Mouse (Mus musculus) stomach, postnatal 0 days (tissue): ENCODE data around the gene Znrf4. TPM values are rescaled to one million over a fixed set of nuclear protein-coding genes. Genes with fewer than 3 reads are reported as not detected.
A peak's percentile ranks its signal among the peaks of the same experiment; 100 is the strongest.

Experiments used
- ATAC-seq: fragments of 200-750 bp; cut with Nextera tagmentation; 2 replicates; pipeline ENCODE4 v1.8.0; 2017; ENCODE audit not compliant: low FRiP score, low TSS enrichment
- DNase-seq: peaks from one replicate; pipeline ENCODE4 v3.0.0-alpha.2; 2016; ENCODE audit warnings: low spot score
- H3K27ac ChIP-seq: fragments of 300-500 bp; sonication (generic); replicated peaks from 2 replicates; pipeline ENCODE4 v1.5.1; 2014; ENCODE audit warnings: mild to moderate bottlenecking, control low read depth
- H3K27me3 ChIP-seq: fragments of 300-500 bp; sonication (generic); 2 replicates; pipeline ENCODE4 v1.6.1; 2014; ENCODE audit warnings: low read length; ENCODE audit not compliant: control insufficient read depth, insufficient read depth
- H3K36me3 ChIP-seq: fragments of 300-500 bp; sonication (generic); 2 replicates; pipeline ENCODE4 v1.6.1; 2014; ENCODE audit warnings: low read length, mixed read lengths; ENCODE audit not compliant: control insufficient read depth, insufficient read depth
- H3K4me1 ChIP-seq: fragments of 300-500 bp; sonication (generic); replicated peaks from 2 replicates; pipeline ENCODE4 v1.6.1; 2014; ENCODE audit warnings: antibody characterized with exemption; ENCODE audit not compliant: control insufficient read depth, insufficient read depth
- H3K4me2 ChIP-seq: fragments of 300-500 bp; sonication (generic); replicated peaks from 2 replicates; pipeline ENCODE4 v1.6.1; 2014; ENCODE audit warnings: low read depth, mild to moderate bottlenecking, control low read depth, moderate library complexity
- H3K4me3 ChIP-seq: fragments of 300-500 bp; sonication (generic); 2 replicates; pipeline ENCODE4 v1.5.1; 2014; ENCODE audit warnings: low read depth, low read length, control low read depth
- H3K9ac ChIP-seq: fragments of 300-500 bp; sonication (generic); 2 replicates; pipeline ENCODE4 v1.6.1; 2014; ENCODE audit warnings: mild to moderate bottlenecking, low read length, control low read depth, mixed read lengths
- H3K9me3 ChIP-seq: fragments of 300-500 bp; sonication (generic); 2 replicates; pipeline ENCODE4 v1.6.1; 2016; ENCODE audit warnings: low read length; ENCODE audit not compliant: control insufficient read depth
- CTCF ChIP-seq: IDR thresholded peaks from 2 replicates; pipeline ENCODE4 v1.5.1; 2016; ENCODE audit warnings: antibody characterized with exemption, low read depth, mild to moderate bottlenecking, moderate library complexity
- EP300 ChIP-seq: optimal IDR thresholded peaks from 2 replicates; pipeline ENCODE3; 2016; ENCODE audit warnings: antibody characterized with exemption
- WGBS: fragments of 180-500 bp; shearing (Covaris S2); extraction: QIAGEN DNeasy Blood & Tissue Kit; methylation state at CpG from one replicate; pipeline ENCODE4 v1.1.7; 2014; 5-methylcytosine and 5-hydroxymethylcytosine counted together
- polyA plus RNA-seq: library from polyadenylated mRNA; unstranded; fragments of >200 nt; fragmentation: Nextera tagmentation; extraction: Ambion mirVana; gene quantifications from 2 replicates; pipeline ENCODE4 v1.2.1, GENCODE M21; 2015

The Znrf4 gene
- not detected in 2 replicates for polyA plus RNA-seq

GRCm38 (mm10) chr17:56512310-56512709 is at the start of gene Znrf4:
Gene Znrf4, minus strand, starts transcription at chr17:56512431.
- DNase-seq = no peak
- Histone ChIP-seq H3K4me1 (0 out of 2 replicates have a peak, but pooled peaks cover 2% of the 10 kb centered on the region), H3K9me3 (no peaks in the 10 kb centered on the region), H3K36me3 (no peaks in the 10 kb centered on the region), H3K9ac (no peak within 1 kb of the TSS), H3K4me2 (peak within 1 kb of the TSS; percentile 28), H3K27me3 (peaks cover 23% of the 10 kb centered on the region; the same call in 1 of the 2 replicates), H3K4me3 (peak within 1 kb of the TSS; percentile 23; the same call in 1 of the 2 replicates), H3K27ac (no peak within 1 kb of the TSS)
- TF ChIP-seq EP300 (no peak), CTCF (no peak)
- ATAC-seq = no peak
- 65% methylated on average over 22 of the region's 22 CpGs for WGBS

- Histone ChIP-seq H3K4me2 (no peak overlapping the region), H3K9me3 (no peaks in the 10 kb centered on the region), H3K27ac (no peak overlapping the region), H3K9ac (no peak overlapping the region), H3K27me3 (no peaks in the 10 kb centered on the region), H3K4me3 (no peak overlapping the region), H3K36me3 (peaks cover 52% of the 10 kb centered on the region), H3K4me1 (no peaks in the 10 kb centered on the region)
- ATAC-seq (no peak), DNase-seq (no peak)
- WGBS = 95% methylated on average over 2 of the region's 2 CpGs
- TF ChIP-seq CTCF (no peak), EP300 (no peak)
Measured at GRCm38 (mm10) chr17:56561866-56562265, 49.6 kb upstream of the Znrf4 start.

DNA sequence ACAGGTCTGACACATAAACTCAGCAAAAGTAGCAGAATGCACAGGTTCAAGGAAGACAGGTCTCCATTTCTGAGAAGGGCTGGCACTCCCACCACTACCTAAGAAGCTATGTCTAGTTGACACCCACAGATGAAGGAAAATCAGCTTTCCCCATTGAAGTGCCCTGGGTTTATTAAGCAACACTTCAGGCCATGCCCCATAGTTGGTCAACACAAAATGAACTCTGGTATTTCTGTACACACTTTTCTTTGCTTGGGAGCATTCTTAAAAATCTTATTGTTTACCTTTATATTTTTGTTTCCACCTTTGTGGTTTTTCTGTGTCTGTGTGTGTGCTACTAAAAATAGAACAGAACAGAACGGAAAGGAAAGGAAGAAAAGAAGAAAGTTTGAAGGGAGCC is 47.9 kb upstream of the Znrf4 start:
- Histone ChIP-seq H3K4me2 (no peak overlapping the region), H3K4me1 (no peaks in the 10 kb centered on the region), H3K36me3 (peaks cover 38% of the 10 kb centered on the region), H3K9me3 (no peaks in the 10 kb centered on the region), H3K4me3 (no peak overlapping the region), H3K9ac (no peak overlapping the region), H3K27ac (no peak overlapping the region), H3K27me3 (no peaks in the 10 kb centered on the region)
- no peak for DNase-seq
- 52% methylated on average over 1 of the region's 1 CpGs for WGBS
- no peak for TF ChIP-seq EP300
- no peak for TF ChIP-seq CTCF
- ATAC-seq = no peak

- DNase-seq = no peak
- 77% methylated on average over 3 of the region's 3 CpGs for WGBS
- no peak for TF ChIP-seq CTCF
- TF ChIP-seq EP300 = no peak
- Histone ChIP-seq H3K27ac (no peak overlapping the region), H3K9me3 (no peaks in the 10 kb centered on the region), H3K4me2 (no peak overlapping the region), H3K9ac (no peak overlapping the region), H3K4me1 (no peaks in the 10 kb centered on the region), H3K4me3 (no peak overlapping the region), H3K36me3 (peaks cover 32% of the 10 kb centered on the region), H3K27me3 (no peaks in the 10 kb centered on the region)
- ATAC-seq = no peak
Measured at GRCm38 (mm10) chr17:56559386-56559785, 47.2 kb upstream of the Znrf4 start.

- no peak overlapping the region for H3K27ac ChIP-seq
- H3K9ac ChIP-seq = no peak overlapping the region
- no peaks in the 10 kb centered on the region for H3K27me3 ChIP-seq
- peak; percentile 91 for TF ChIP-seq CTCF
- TF ChIP-seq EP300 = no peak
- no peak overlapping the region for H3K4me3 ChIP-seq
- peaks cover 23% of the 10 kb centered on the region for H3K36me3 ChIP-seq
- H3K4me1 ChIP-seq = no peaks in the 10 kb centered on the region
- no peak overlapping the region for H3K4me2 ChIP-seq
- 21% methylated on average over 3 of the region's 3 CpGs for WGBS
- ATAC-seq = no peak
- peak; percentile 71 for DNase-seq
- H3K9me3 ChIP-seq = no peaks in the 10 kb centered on the region
Measured at GRCm38 (mm10) chr17:56558448-56558847, 46.2 kb upstream of the Znrf4 start.

DNA sequence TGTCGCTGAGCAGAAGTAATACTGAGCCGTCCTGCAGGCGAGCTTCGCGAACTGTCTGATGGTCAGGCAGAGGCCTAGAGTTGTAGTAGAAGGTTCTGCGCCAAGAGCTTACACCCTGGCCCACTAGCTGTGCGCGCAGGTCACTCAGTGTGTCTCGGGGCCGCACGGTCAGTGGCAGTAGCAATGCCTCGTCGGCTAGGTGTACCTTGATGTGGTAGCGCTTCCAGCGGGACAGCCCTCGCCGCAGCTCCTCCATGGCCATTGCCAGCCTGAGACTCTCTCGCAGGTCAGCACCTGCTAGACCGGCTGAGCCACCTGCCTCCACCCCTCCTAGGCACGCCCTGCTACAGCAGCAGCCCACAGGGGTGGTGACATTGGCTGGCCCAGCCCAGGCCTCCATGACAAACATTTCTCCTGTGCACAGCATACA is 41.9 kb upstream of the Znrf4 start, which contains the start of gene Gm20219:
TSS of gene Gm20219 (minus strand) at position 266 of the 430 bp plus-strand sequence.
- Histone ChIP-seq H3K4me3 (peak within 1 kb of the TSS; percentile 37), H3K4me1 (no peaks in the 10 kb centered on the region), H3K36me3 (no peaks in the 10 kb centered on the region), H3K27ac (peak within 1 kb of the TSS; percentile 85), H3K9me3 (no peaks in the 10 kb centered on the region), H3K27me3 (no peaks in the 10 kb centered on the region), H3K4me2 (peak within 1 kb of the TSS; percentile 45), H3K9ac (peak within 1 kb of the TSS; percentile 59)
- no peak for TF ChIP-seq EP300
- TF ChIP-seq CTCF = no peak
- ATAC-seq (peak; percentile 95), DNase-seq (peak; percentile 93)
- 47% methylated on average over 20 of the region's 20 CpGs for WGBS
